Mouse (Mus musculus) urinary bladder, postnatal 0 days (tissue): ENCODE results near the gene Uchl1. TPM values are rescaled to one million over a fixed set of nuclear protein-coding genes. Genes with fewer than 3 reads are reported as not detected.

Source experiments
- polyA plus RNA-seq: library from polyadenylated mRNA; unstranded; fragments of >200 nt; fragmentation: Nextera tagmentation; extraction: Ambion mirVana; gene quantifications from 2 replicates; pipeline ENCODE4 v1.2.1, GENCODE M21; 2015

The Uchl1 gene
- 255 and 278 TPM in 2 replicates for polyA plus RNA-seq

DNA sequence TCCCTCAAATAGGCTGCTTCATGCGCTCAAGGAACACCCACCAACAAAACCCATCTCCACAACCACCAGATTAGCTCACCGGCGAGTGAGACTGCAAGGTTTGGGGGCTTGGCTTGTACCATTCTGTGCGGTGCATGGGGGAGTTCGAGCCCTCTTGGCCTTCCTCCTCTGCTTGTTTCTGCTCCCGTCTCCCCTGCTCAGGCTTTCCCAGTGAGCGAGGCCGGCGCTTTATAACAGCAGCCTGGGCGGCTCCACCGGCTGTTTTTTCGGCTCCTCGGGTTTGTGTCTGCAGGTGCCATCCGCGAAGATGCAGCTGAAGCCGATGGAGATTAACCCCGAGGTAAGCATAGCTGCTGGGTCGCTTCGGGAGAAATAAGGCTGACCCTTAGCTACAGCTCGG, at the start of gene Uchl1:
TSS of gene Uchl1 (plus strand) at position 109 of the 400 bp plus-strand sequence.

Other genes with a start within 250 kb of the Uchl1 start
- 27.7 and 36.9 TPM in 2 replicates for gene Apbb2, start 57.3 kb upstream of the Uchl1 start, polyA plus RNA-seq
- gene Limch1, start 69.7 kb downstream of the Uchl1 start, polyA plus RNA-seq, result 10.1 and 14.3 TPM in 2 replicates